In the genomic region with DNA sequence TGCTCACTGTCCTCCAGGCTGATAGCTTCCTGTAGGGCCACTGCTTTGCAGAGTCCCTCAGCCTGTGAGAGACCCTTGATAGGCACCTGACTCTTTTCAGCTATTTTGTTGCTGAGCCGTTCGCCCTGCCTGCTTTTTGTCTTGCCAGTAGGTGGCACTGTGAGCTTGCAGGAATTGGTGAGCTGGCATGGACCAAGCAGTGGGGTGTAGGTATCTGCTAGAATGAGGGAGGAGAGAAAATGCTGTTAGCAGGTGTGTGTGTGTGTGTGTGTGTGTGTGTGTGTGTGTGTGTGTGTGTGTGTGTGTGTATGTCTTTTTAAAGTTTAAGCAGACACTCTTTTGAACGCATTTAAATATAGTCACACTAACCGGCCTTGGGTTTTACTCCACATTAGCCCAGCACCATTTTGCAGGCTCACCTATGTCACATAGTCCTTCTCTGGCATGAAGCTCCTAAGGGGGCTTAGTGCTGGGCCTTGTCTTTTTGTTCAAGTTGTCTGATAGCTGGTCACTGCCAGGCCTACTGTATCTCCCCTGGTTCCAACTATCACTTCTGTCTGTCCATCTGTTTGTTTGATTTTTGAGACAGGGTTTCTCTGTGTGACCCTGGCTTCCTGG, we compare ENCODE assay signal across 9 mouse cellular contexts. TPM values are rescaled to one million over a fixed set of nuclear protein-coding genes. Genes with fewer than 3 reads are reported as not detected.
DNase-seq lines count a peak whose midpoint lies in the region; ATAC-seq and TF ChIP-seq lines count a peak whose summit lies in the region.
"Had no signal": no experiment of that assay in that cellular context is flagged by ENCODE, and none has a peak within 500 bp of the region (broad histone marks: within the 10 kb centered on the region; RNA-seq: fewer than 3 reads in every experiment).

No protein-coding gene starts in this region.

- no peak for ATAC-seq in G1E (ENCODE audit: extremely low read depth, insufficient number of reproducible peaks, low FRiP score, poor library complexity, severe bottlenecking)
- ATAC-seq in forebrain, embryonic 13.5 days, result peak; percentile 85
- ATAC-seq in hindbrain, embryonic 11.5 days (ENCODE audit: low FRiP score), result no peak

- 33% methylated on average over 4 of the region's 4 CpGs for WGBS in forebrain, embryonic 13.5 days
- 39% methylated on average over 4 of the region's 4 CpGs for WGBS in hindbrain, embryonic 11.5 days

- no peaks in the 10 kb centered on the region for H3K36me3 ChIP-seq in G1E (replicated peaks)
- H3K36me3 ChIP-seq in forebrain, embryonic 13.5 days (ENCODE audit: poor library complexity, severe bottlenecking), result no peaks in the 10 kb centered on the region
- no peaks in the 10 kb centered on the region for H3K36me3 ChIP-seq in hindbrain, embryonic 11.5 days (ENCODE audit: control insufficient read depth, insufficient read depth, low read length)

- peak; percentile 52 for TF ChIP-seq CTCF in G1E (IDR thresholded peaks at IDR 0.05; ENCODE audit: low read depth, low read length)

- no peaks in the 10 kb centered on the region for H3K9me3 ChIP-seq in G1E (replicated peaks)
- no peaks in the 10 kb centered on the region for H3K9me3 ChIP-seq in forebrain, embryonic 13.5 days (replicated peaks)
- no peaks in the 10 kb centered on the region for H3K9me3 ChIP-seq in hindbrain, embryonic 11.5 days (ENCODE audit: control insufficient read depth, low read length)

- H3K4me2 ChIP-seq in forebrain, embryonic 13.5 days, result no peak overlapping the region
- H3K4me2 ChIP-seq in hindbrain, embryonic 11.5 days (replicated peaks; ENCODE audit: low read depth, low read length), result no peak overlapping the region

- H3K9ac ChIP-seq in forebrain, embryonic 13.5 days, result no peak overlapping the region
- no peak overlapping the region for H3K9ac ChIP-seq in hindbrain, embryonic 11.5 days (ENCODE audit: low read depth, low read length)

- peaks cover 34% of the 10 kb centered on the region for H3K27me3 ChIP-seq in G1E (ENCODE audit: insufficient read depth, low read length)
- H3K27me3 ChIP-seq in forebrain, embryonic 13.5 days, result peaks cover 9% of the 10 kb centered on the region; the same call in 1 of the 2 replicates
- no peaks in the 10 kb centered on the region for H3K27me3 ChIP-seq in hindbrain, embryonic 11.5 days (ENCODE audit: control insufficient read depth, insufficient read depth, low read length)

- no peak overlapping the region for H3K4me3 ChIP-seq in G1E (ENCODE audit: low read depth, low read length)
- H3K4me3 ChIP-seq in forebrain, embryonic 13.5 days, result no peak overlapping the region
- no peak overlapping the region for H3K4me3 ChIP-seq in hindbrain, embryonic 11.5 days (ENCODE audit: low read depth, low read length)

- no peak overlapping the region for H3K27ac ChIP-seq in forebrain, embryonic 13.5 days
- H3K27ac ChIP-seq in hindbrain, embryonic 11.5 days (ENCODE audit: low read depth, low read length), result no peak overlapping the region

- peak; percentile 69 for DNase-seq in G1E (ENCODE audit: low spot score)
- DNase-seq in c-Kit-positive CD71-negative TER-119-negative erythroid progenitor cells, embryonic 14.5 days (ENCODE audit: low read depth), result peak; percentile 72
- DNase-seq in hindbrain, embryonic 11.5 days (ENCODE audit: low spot score), result peak; percentile 85
- peak; percentile 66 for DNase-seq in layer of hippocampus, adult 9-11 months
- peak; percentile 86 for DNase-seq in lung, postnatal 14 days
- peak; percentile 86 for DNase-seq in retina, postnatal 1 day
- DNase-seq in thymus, postnatal 25 days, result peak; percentile 86

- H3K4me1 ChIP-seq in G1E (ENCODE audit: insufficient read depth, low read depth, low read length), result peaks cover 9% of the 10 kb centered on the region
- no peaks in the 10 kb centered on the region; the same call in 1 of the 2 replicates for H3K4me1 ChIP-seq in forebrain, embryonic 13.5 days
- no peaks in the 10 kb centered on the region for H3K4me1 ChIP-seq in hindbrain, embryonic 11.5 days (replicated peaks; ENCODE audit: control insufficient read depth, insufficient read depth, low read length)

RNA-seq across cellular contexts. Expression of a gene that starts 3.4 kb away (rescaled TPM):
- total RNA-seq in G1E (2014; fragmentation: Nextera tagmentation) (0.10 and 0.15 TPM in 2 replicates), G1E (2017) (0.06 and 0.11 TPM in 2 replicates)
- polyA plus RNA-seq in G1E (2012), result 0.06 and 0.13 TPM in 2 replicates
- polyA plus RNA-seq in forebrain, embryonic 13.5 days (2015; fragmentation: Nextera tagmentation; extraction: Ambion mirVana), result 0.04 TPM in 1 of 2 replicates, not detected in the other
- polyA plus RNA-seq in hindbrain, embryonic 11.5 days (2014; fragmentation: Nextera tagmentation; extraction: Ambion mirVana), result 0.08 TPM in 1 of 2 replicates, not detected in the other
- polyA plus RNA-seq: liver, embryonic 16.5 days had no signal

RNA-seq across cellular contexts. Expression of a gene that starts 51.6 kb away (rescaled TPM):
- total RNA-seq in G1E (2014; fragmentation: Nextera tagmentation) (not detected in 2 replicates), G1E (2017) (0.11 TPM in 1 of 2 replicates, not detected in the other)
- not detected in 2 replicates for polyA plus RNA-seq in G1E (2012)
- polyA plus RNA-seq in forebrain, embryonic 13.5 days (2015; fragmentation: Nextera tagmentation; extraction: Ambion mirVana), result 0.06 and 0.09 TPM in 2 replicates
- not detected in 2 replicates for polyA plus RNA-seq in hindbrain, embryonic 11.5 days (2014; fragmentation: Nextera tagmentation; extraction: Ambion mirVana)
